Mouse (Mus musculus) mature B cell (primary cell): Measurements from ENCODE around the gene Ppy.

Experiments
- in situ Hi-C: fragments of 300-500 bp; cut with MboI; formaldehyde crosslinking; loops from 2 replicates; pipeline ENCODE4 v1.14.3; 2019

The Ppy gene

DNA sequence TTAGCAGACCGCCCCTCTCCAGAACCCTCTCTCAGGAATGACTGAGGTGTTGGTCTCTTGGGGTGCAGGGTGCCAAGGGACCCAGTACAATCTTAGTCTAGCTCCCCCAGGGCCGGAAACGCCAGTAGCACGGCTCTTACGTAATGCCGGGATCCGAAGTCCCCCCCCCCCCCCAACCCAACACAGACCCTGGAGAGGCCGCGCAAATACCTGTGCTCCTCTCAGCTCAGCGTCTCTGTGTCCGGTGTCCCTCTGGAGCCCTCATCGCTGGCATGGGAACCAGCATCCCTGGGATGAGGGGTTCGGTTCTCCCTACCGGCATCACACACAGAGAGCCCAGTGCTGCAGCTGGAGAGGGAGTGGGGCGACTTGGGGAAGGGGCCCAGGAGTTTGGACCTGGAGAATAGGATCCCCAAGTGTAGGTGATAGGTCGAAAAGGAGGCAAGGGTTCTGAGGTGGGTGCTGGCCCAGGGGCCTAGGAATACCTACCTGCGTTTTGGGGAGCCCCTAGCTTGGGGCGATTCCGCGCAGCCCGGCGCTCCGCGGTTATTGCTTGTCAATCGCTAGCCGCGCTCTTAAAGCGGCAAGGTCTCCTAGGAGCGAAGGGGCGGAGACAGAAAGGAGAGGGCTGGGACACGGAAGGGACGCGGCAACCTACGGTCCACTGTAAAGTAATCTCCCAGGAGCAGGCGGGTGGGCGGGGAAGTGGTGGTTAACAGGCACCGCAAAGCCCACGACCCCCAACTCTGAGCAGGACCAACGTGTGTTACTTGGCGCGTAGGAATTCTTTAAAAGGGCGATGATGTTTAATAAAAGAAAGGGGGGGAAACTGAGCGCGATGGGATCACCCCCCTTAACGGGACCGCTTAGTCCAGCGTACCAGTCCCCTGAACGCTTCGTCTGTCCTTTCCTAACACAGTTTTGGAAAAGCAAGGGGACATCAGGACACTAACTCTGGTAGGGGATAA, 12.9 kb downstream of the Ppy start, which contains the start of gene Mpp2:
TSS of gene Mpp2 (minus strand) at position 585 of the 968 bp plus-strand sequence.
- in situ Hi-C loops, result no loop called here

DNA sequence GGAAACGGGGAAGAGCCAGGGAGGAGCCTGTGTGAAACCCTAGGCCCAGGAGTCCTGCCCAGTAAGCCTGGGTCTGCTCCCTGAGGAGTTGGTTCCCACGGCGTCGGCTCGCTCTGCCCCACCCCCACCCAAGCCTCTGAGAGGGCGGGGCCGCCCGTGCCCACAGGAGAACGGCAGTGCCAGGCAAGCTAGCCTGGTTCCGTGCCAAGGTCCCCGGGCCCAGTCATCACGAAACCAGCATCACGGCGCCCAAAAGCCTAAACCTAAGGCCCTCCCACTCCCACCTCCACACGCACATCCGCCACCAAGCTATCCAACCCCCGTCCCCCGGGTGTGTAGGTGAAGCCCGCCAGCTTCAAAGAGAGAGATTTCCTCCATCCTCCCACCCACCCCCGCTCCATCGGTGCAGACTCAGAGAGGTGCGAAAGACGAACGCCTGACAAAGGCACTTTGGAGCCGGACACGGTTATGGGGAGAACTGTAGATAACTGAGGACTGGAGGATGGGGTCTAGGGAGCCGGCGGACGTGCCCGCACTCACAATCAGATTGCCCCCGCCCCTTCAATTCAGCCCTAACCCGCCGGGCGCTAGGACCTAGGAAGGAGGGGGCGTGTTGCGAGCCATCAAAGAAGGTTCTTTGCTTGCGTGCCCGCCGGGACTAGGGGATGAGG, 13.9 kb downstream of the Ppy start:
- in situ Hi-C loops, result no loop called here

DNA sequence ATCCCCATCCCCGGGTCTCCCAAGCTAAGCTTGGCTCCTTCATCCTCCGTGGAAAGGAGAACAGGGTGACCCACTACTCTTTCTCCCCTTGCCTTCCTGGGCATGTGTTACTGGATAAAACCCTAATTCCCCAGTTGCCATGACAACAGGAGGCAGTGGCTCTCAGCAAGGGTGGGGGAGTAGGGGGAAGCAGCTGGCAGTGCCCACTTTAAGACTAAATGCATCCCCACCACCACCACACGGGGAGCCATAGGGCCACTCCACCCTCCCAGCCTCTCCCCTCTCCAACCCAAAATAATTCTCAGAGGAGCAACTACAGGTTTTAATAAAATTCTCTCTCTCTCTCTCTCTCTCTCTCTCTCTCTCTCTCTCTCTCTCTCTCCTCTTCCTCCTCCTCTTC, 14.8 kb downstream of the Ppy start:
- in situ Hi-C loops, result no loop called here

DNA sequence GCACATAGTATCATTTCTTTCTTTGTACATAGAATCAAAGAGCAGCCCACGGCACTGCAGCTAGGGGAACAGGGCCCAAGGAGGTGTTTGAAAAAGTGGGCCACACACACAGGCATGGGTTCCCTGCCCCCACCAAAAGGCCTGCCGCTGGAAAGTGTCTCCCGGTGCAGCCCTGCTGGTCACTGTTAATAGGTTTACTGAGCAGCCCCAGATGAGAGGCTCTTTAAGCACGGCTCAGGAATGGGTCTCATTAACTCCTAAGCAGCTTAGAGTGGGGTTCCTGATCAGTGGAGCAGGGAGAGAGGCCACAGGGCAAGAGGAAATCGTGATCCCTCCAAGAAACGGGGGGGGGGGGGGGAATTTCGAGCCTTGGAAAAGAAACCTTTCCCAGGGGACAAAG, 17.0 kb downstream of the Ppy start:
- in situ Hi-C loops, result no loop called here

DNA sequence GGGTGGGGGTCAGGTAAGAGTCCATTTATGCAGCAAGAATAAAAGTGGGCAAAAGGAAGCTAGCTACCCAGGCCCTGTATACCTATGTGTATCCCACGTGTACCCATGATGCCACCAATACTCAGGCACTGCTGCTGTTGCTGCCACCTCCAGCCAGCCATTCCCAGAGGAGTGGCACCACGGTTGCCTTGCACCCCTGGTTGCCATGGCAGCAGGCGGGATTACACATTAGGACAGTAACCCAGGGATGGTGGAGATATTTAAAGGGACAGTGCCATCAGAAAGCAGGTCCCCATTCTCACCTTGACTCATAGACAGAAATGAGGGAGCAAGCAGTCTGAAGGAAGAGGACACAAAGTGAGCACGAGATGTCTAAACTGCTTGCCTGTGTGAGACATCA, 17.9 kb downstream of the Ppy start:
- in situ Hi-C loops, result no loop called here

DNA sequence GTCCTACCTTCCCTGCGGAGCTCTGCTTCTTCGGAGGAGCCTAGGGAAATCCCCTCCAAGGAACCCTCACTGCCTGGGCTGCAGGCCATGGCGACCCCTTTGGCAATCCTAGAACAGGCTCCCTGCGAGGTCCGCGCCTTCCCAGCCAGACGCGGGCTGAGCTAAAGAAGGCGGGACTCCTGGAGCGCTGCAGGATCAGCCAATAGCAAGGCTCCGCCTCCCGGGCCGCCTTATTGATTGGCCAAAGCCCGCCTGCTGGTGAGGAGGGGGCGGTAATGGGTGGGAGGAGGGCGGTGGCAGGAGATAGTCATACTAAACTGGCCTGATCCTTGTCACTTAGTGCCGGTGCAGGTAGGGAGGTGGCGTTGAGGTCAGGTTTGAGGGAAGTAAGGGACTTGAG, 18.8 kb downstream of the Ppy start:
- in situ Hi-C loops, result no loop called here

DNA sequence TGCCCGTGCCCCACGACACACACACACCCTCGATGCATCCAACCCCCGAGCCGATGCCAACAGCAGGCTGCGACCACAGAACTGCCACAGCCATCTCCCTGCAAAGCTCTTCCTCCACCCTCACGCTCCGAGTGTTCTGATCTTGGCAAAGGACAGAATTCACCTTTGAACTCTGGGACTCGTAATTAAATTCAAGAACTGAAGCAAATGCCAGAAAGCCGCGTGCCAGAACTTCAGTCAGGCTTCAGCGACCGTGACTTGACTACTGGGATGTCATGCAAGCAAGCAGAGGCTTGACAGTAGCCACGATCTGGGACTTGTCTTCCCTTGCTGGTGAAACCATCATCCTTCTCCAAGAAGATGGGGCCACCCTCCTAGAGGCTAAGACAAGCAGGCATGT, 27.4 kb downstream of the Ppy start:
- in situ Hi-C loops, result no loop called here

DNA sequence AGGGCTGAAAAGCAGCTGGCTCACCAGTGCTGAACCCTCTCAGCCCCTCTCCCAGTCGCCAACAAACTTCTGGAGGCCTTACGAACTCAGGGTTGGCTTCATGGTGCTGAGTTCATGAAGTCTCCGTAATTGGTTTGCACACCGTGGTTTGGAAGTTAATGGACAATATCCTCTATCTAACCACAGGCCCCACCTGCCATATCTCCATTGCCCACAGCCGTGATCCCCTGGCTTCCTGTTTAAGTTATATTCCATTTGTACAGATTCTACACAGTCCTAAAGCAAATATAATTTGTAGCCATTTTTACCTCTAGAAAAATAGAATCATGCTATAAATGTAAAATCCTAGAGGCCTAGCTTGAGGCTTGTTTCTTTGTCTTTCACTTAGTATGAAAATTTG, 28.4 kb downstream of the Ppy start:
- in situ Hi-C loops, result no loop called here

DNA sequence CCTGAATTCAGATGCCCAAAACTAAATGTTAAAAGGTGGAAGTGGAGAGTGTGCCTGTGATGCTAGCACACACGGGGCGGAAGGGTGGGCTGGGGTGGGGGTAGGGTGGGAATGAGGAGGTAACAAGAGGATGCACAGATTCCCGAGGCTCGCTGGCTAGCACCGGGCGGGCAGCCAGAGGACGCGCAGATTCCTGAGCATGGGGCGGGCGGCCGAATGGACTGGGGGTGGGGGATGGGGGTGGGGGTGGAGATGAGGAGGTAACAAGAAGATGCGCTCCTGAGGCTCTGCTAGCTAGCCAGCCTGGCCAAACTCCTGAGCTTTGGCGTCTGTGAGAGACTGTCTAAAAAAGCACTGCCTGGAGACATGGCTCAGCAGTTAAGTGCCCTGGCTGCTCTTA, 30.7 kb downstream of the Ppy start:
- in situ Hi-C loops, result no loop called here

DNA sequence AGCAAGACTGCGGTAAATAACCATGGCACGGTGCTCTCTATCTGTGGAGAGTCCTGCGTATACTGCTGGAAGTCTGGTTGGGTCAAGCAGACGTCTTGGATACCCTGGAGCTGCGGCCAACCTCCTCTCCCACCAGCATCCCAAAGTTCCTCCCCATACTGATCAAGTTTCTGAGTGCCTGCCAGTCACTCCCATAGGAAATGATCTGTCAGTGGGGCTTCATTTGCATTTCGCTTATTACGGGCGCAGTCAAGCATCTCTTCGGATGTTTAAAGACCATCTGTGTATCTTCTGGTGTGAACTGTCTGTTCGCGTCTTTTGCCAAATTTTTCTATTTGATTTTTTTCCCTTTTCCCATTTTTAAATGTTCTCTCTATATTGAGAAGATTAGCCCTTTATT, 31.5 kb downstream of the Ppy start:
- in situ Hi-C loops, result no loop called here

DNA sequence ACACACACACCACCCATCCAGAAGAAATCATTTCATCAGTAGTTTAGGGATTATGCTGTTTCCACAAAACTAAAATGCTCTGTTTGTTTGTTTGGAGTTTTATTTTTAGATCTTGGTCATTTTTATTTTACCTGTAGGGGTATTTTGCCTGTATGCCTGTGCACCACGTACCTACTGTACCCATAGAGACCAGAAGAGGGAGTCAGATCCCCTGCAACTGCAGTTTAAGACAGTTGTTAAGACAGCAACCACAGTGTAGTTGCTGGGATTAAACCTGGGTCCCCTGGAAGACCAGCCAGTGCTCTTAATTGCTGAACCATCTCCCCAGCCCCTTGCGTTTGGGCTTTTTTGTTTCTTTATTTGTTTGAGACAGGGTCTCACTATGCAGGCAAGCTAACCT, 32.1 kb downstream of the Ppy start:
- in situ Hi-C loops, result no loop called here

DNA sequence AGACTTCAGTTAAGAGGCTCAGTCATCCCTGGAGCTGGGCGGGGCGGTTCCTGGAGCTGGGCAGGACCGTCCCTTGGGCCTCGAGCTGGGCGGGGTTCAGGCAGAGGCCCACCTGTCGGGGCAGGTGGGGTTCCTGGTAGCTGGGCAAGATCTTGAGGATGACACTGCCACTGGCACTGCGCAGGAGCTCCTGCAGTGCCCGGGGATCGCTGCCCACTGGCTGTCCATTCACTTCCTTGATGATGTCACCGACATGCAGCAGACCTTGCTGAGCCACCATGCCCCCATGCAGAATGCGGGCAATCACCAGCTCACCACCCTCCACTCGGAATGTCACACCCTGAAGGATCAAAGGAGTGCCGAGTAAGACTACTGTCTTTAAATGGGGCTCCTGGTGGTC, 38.0 kb downstream of the Ppy start:
- in situ Hi-C loops, result no loop called here

DNA sequence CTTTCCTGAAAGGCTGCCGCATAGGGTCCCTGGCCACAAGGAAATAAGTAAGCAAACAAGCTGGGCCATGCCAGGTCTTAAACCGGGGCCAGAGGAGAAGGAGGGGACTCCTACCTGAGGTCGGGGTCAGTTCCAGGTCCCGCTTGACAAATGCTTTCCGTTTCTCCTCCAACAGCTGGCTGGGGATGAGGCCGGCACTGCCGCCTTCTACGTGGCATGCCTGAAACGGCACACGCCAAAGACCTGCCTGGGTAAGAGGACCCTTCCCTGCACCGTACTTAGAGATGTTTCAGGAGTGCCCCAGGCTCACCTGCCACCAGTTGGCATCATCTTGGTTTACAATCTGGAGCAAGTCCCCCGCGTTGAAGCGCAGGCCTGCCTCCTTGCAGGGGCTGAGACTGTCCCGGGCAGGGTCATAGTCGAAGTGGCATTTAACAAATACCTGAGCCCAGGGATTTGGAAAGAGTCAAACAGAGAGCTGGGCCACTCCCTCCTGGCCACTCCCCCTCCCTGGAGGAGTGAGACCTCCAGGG, 39.1 kb downstream of the Ppy start:
- in situ Hi-C loops, result no loop called here

DNA sequence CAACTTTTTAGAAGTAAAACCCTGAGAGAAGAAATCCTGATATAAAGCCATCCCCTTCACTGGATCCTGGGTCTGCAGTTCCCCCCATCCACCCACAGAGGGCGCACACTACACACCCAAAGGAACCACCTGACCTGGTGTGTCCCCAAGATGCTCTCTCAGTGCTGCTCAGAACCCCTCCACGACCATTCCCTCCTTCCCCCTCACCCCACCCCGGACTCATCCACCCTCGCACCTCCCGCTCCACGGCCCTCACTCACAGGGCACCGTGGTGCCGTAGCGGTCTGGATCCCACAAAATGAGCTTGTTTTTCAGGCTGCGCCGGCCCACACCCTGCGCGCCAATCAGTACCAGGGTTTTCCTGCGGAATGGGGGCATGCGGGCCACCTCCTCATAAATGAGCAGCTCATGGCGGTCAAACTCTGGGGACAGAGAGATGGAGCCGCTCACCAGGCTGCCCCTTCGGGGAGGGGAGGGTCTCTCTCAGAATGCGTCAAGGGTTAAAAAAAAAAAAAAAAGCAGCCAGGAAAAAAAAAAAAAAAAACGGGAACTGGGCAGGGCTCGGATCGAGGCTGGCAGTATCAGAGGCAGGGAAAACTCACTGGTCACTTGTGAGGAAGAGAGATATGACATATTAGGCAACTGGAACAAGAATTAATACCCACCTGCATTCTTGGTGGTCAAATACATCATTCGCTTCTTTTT, 39.7 kb downstream of the Ppy start:
- in situ Hi-C loops, result no loop called here

DNA sequence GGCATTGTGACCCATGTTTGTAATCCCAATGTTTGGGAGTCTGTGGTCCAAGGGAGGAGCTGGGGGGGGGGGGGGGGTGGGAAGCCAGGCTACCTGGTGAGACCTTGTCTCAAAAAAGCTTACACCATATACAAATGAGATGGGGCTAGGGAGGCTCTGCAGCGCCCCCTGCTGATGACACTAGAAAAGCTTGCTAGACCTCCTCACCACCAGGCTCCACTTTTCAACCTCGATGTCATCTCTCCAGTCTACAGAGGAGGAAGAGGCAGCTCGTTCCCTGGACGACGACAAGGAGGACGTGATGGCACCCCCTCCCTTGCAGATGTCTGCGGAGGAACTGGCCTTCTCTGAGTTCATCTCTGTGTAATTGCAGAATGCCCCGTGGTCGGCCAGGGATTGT, 47.3 kb downstream of the Ppy start:
- in situ Hi-C loops, result no loop called here

DNA sequence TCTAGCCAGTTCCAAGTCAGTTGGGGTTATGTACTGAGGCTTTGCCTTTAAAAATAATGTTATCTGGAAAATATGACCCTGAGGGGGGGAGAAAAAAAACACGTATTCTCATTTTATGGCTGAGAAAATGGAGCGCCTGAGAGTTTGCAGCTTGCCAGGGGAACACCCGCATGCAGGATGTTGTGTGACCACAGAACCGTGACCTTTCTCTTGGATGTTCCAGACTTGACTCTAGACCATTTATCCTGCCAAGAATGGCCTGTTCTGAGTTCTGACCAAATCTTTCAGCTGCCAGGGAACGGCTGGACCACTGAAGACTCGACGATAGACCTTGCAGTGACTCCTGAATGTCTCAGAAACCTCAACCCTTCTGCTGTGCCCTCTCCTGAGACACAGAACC, 47.9 kb downstream of the Ppy start:
- in situ Hi-C loops, result no loop called here

DNA sequence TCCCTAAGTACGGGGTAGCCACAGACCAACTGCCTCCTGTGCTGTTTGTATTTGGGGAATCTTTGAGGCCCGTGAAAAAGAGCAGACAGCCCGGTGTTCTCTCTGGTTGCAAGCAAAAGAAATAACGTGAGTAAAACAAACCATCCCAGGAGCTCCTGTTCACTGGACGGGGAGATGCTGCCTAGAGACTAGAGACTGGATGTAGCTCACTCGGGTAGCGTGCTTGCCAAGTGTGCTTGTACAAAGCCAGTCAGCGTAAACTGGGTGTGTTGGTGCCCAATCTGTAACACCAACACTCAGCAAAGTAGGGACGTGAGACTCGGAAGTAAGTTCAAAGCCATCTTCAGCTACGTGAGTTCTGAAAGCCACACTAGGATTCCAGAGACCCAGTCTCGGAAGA, 48.4 kb downstream of the Ppy start:
- in situ Hi-C loops, result no loop called here

DNA sequence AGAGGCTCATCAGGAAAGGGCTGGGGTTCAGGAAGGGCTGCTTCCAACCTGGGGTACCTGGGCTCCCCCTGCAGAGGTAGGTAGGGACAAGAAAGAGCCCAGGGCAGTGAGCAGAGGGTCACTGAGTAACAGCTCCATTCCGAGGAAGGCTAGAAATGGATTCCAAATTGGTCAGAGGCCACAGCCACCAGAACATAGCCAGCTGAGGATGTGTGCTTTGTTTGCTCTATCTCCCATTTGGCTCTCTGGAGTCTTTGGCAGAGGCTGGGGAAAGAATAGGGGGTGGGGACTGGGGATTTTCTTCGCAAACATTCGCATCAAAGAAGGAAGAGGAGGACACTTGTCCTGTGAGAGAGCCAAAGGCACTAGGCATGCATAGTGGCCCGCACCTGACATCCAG, 49.2 kb downstream of the Ppy start:
- in situ Hi-C loops, result no loop called here

DNA sequence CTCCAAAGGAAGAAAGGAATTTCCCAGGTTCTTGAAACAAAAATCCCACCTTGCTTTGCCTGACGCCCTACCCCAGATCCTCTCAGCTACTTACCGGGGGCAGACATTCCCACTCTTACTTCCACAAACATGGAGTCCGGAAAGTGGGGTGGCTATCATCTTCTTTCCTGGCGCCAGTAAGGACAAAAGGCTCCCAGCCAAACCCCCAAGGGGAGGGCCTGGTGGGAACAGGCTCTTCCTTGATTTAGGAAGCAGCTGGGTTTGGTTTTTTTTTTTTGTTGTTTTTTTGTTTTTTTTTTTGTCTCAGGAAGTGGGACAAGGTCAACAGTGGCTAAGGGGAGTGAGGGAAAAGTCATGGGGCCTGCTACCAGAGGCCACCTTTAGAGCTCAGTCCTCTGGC, 49.6 kb downstream of the Ppy start:
- in situ Hi-C loops, result no loop called here
